Comparison of ENCODE assay signal across 8 mouse cellular contexts in genomic region chr9:40583554-40583953, GRCm38 (mm10). TPM values are rescaled to one million over a fixed set of nuclear protein-coding genes. Genes with fewer than 3 reads are reported as not detected.
DNase-seq lines count a peak whose midpoint lies in the region; ATAC-seq lines count a peak whose summit lies in the region.

No protein-coding gene starts in this region.

- peak; percentile 34; the same call in 1 of the 2 replicates for ATAC-seq in lung, embryonic 16.5 days (ENCODE audit: low read depth)

- WGBS in heart, embryonic 10.5 days, result 46% methylated on average over 11 of the region's 11 CpGs
- 50% methylated on average over 11 of the region's 11 CpGs for WGBS in large intestine, adult 2 months
- WGBS in lung, embryonic 16.5 days, result 50% methylated on average over 11 of the region's 11 CpGs

- H3K27me3 ChIP-seq in heart, embryonic 10.5 days (ENCODE audit: insufficient read depth, poor library complexity, severe bottlenecking), result no peaks in the 10 kb centered on the region
- H3K27me3 ChIP-seq in lung, embryonic 16.5 days (ENCODE audit: control insufficient read depth, insufficient read depth, low read depth, low read length), result no peaks in the 10 kb centered on the region

- DNase-seq in CD4-positive helper T cell, adult 2 months (ENCODE audit: low read depth, low spot score), result peak; percentile 47
- peak; percentile 71 for DNase-seq in adrenal gland, adult 8-10 months
- peak; percentile 61 for DNase-seq in embryo, embryonic 9.5 days (ENCODE audit: extremely low spot score)
- DNase-seq in heart, embryonic 10.5 days (ENCODE audit: low spot score), result peak; percentile 78
- peak; percentile 8 for DNase-seq in large intestine, adult 2 months (ENCODE audit: low read depth, low spot score)
- peak; percentile 88 for DNase-seq in right cerebral cortex, adult 18-20 months
- peak; percentile 50 for DNase-seq in urinary bladder, adult 2 months (ENCODE audit: low spot score)

- H3K4me3 ChIP-seq in heart, embryonic 10.5 days, result no peak overlapping the region
- H3K4me3 ChIP-seq in lung, embryonic 16.5 days (ENCODE audit: low read length), result no peak overlapping the region

- no peaks in the 10 kb centered on the region for H3K9me3 ChIP-seq in heart, embryonic 10.5 days
- H3K9me3 ChIP-seq in lung, embryonic 16.5 days (ENCODE audit: control insufficient read depth, low read length), result no peaks in the 10 kb centered on the region

- no peaks in the 10 kb centered on the region for H3K4me1 ChIP-seq in heart, embryonic 10.5 days
- H3K4me1 ChIP-seq in lung, embryonic 16.5 days (replicated peaks; ENCODE audit: control insufficient read depth, insufficient read depth, low read length), result no peaks in the 10 kb centered on the region

- H3K36me3 ChIP-seq in heart, embryonic 10.5 days, result no peaks in the 10 kb centered on the region
- H3K36me3 ChIP-seq in lung, embryonic 16.5 days (ENCODE audit: control insufficient read depth, insufficient read depth, low read length), result no peaks in the 10 kb centered on the region

- H3K4me2 ChIP-seq in lung, embryonic 16.5 days (ENCODE audit: low read depth, low read length), result no peak overlapping the region

- no peak overlapping the region for H3K9ac ChIP-seq in lung, embryonic 16.5 days (ENCODE audit: low read length)

- H3K27ac ChIP-seq in heart, embryonic 10.5 days, result no peak overlapping the region
- H3K27ac ChIP-seq in lung, embryonic 16.5 days (ENCODE audit: low read length), result no peak overlapping the region

RNA-seq across cellular contexts. Expression of gene Gramd1b, which starts 52.4 kb away (rescaled TPM):
- 100 to 1,000 TPM; 341 to 857 (median 612) TPM for total RNA-seq in adrenal gland, adult 8-10 months (2022)
- polyA plus RNA-seq in heart, embryonic 10.5 days (2016; fragmentation: Nextera tagmentation; extraction: Ambion mirVana), result 5.0 and 10.1 TPM in 2 replicates
- 26.9 and 66.8 TPM in 2 replicates for polyA plus RNA-seq in large intestine, adult 2 months (2012; rRNA removed)
- 4.2 and 4.9 TPM in 2 replicates for polyA plus RNA-seq in lung, embryonic 16.5 days (2015; fragmentation: Nextera tagmentation; extraction: Ambion mirVana)
- polyA plus RNA-seq in urinary bladder, adult 2 months (2012; rRNA removed), result 5.9 and 7.2 TPM in 2 replicates

Comparison
In these comparisons a context has a peak if more than half of its experiments do, and no peak if none do; other contexts are left out.
1. DNase-seq: peak in every context shown above with its lines; median percentile 88 in right cerebral cortex, adult 18-20 months; 78 in heart, embryonic 10.5 days; 71 in adrenal gland, adult 8-10 months; 61 in embryo, embryonic 9.5 days; 50 in urinary bladder, adult 2 months; 47 in CD4-positive helper T cell, adult 2 months; 8 in large intestine, adult 2 months.